Mouse (Mus musculus) forebrain, embryonic 10.5 days (tissue): ENCODE results near the gene Rab29. TPM values are rescaled to one million over a fixed set of nuclear protein-coding genes. Genes with fewer than 3 reads are reported as not detected.

Source experiments
- DNase-seq: peaks from one replicate; pipeline ENCODE4 v3.0.0-alpha.2; 2017; ENCODE audit warnings: low spot score; ENCODE audit errors: extremely low spot score
- H3K27ac ChIP-seq: fragments of 300-500 bp; sonication (generic); 2 replicates; pipeline ENCODE4 v1.5.1; 2016; ENCODE audit warnings: mild to moderate bottlenecking
- H3K27me3 ChIP-seq: fragments of 300-500 bp; sonication (generic); 2 replicates; pipeline ENCODE4 v1.6.1; 2016; ENCODE audit warnings: mild to moderate bottlenecking; ENCODE audit not compliant: poor library complexity, severe bottlenecking
- H3K36me3 ChIP-seq: fragments of 300-500 bp; sonication (generic); replicated peaks from 2 replicates; pipeline ENCODE4 v1.6.1; 2016; ENCODE audit warnings: mild to moderate bottlenecking, moderate library complexity
- H3K4me1 ChIP-seq: fragments of 300-500 bp; sonication (generic); 2 replicates; pipeline ENCODE4 v1.6.1; 2016
- H3K4me3 ChIP-seq: fragments of 300-500 bp; sonication (generic); 2 replicates; pipeline ENCODE4 v1.5.1; 2016; ENCODE audit warnings: mild to moderate bottlenecking, moderate library complexity
- H3K9me3 ChIP-seq: fragments of 300-500 bp; sonication (generic); 2 replicates; pipeline ENCODE4 v1.6.1; 2016; ENCODE audit warnings: mild to moderate bottlenecking, moderate library complexity
- WGBS: fragments of 180-500 bp; shearing (Covaris S2); methylation state at CpG from one replicate; pipeline ENCODE4 v1.1.7; 2016; 5-methylcytosine and 5-hydroxymethylcytosine counted together
- polyA plus RNA-seq: library from polyadenylated mRNA; unstranded; fragments of >200 nt; fragmentation: Nextera tagmentation; extraction: Ambion mirVana; gene quantifications from 2 replicates; pipeline ENCODE4 v1.2.1, GENCODE M21; 2016

Gene Rab29
- polyA plus RNA-seq, 1 experiment from 2014 or later = 9.2 TPM

DNA sequence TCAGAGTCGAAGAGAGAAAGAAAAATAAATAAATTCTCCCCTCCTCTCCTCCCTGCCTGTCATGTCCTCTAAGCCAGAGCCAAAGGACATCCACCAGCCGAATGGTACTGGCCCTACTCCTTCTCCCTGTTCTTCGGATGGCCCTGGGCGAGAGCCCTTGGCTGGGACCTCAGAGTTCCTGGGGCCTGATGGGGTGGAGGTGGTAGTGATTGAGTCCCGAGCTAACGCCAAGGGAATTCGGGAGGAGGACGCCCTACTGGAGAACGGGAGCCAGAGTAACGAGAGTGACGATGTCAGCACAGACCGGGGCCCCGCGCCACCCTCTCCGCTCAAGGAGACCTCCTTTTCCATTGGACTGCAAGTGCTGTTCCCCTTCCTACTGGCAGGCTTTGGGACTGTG is 36.5 kb upstream of the Rab29 start:
- Histone ChIP-seq H3K9me3 (no peaks in the 10 kb centered on the region), H3K4me3 (no peak overlapping the region), H3K27ac (no peak overlapping the region), H3K36me3 (peaks cover 57% of the 10 kb centered on the region), H3K4me1 (peaks cover 55% of the 10 kb centered on the region), H3K27me3 (peaks cover 7% of the 10 kb centered on the region)
- no peak for DNase-seq
- 88% methylated on average over 15 of the region's 15 CpGs for WGBS

DNA sequence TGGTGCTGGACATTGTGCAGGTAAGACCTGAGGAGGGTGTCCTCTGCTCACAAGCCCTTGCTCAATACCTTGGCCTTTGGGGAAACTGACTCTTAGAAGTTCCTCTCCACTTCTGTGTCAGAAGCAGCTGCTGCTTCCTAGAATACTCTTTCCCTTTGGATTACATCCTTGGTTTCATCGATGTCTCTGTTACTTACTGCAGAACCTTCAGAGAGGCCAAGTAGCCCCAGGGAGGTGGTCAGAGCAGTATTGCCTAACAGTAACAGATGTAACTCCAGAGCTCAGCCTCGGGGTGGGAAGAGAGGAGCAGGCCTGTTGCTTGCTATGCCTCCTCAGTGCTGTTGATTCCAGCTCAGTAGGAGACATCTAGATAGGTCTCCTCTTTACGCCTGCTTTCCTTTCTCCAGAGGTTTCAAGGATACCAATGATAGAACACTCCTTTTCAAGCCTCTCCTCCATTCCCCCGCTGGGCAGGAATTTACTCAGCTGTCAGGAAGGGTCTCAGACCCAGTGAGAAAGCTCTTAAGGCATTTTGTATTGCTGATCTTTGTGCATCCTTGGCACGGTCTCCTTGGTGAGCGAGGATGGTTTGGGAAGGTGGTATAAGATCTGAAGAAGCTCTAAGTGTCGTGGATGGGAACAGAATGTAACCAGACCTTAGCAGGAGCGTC is 35.9 kb upstream of the Rab29 start:
- Histone ChIP-seq H3K27ac (no peak overlapping the region), H3K27me3 (peaks cover 7% of the 10 kb centered on the region), H3K4me3 (no peak overlapping the region), H3K4me1 (peaks cover 55% of the 10 kb centered on the region), H3K36me3 (peaks cover 61% of the 10 kb centered on the region), H3K9me3 (no peaks in the 10 kb centered on the region)
- 83% methylated on average over 8 of the region's 8 CpGs for WGBS
- DNase-seq = no peak

DNA sequence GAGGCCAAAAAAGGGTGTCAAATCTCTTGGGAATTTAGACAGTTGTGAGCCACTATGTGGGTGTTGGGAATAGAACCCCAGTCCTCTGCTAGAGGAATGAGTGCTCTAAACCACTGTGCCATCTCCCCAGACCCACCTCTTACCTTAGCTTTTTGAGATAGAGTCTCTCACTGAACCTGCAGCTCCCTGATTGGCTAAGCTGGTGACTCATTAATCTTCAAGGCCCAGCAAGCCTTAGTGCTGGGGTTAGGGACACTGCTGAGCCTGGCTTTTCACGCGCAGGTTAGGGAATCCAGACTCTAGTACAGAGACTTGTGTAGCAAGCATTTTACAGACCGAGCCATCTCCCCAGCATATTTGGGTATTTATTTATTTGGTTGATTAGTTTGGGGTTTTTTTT is 30.0 kb upstream of the Rab29 start:
- Histone ChIP-seq H3K36me3 (peaks cover 81% of the 10 kb centered on the region), H3K4me1 (peaks cover 17% of the 10 kb centered on the region), H3K4me3 (no peak overlapping the region), H3K27me3 (no peaks in the 10 kb centered on the region), H3K27ac (no peak overlapping the region), H3K9me3 (no peaks in the 10 kb centered on the region)
- 86% methylated on average over 3 of the region's 3 CpGs for WGBS
- no peak for DNase-seq

DNA sequence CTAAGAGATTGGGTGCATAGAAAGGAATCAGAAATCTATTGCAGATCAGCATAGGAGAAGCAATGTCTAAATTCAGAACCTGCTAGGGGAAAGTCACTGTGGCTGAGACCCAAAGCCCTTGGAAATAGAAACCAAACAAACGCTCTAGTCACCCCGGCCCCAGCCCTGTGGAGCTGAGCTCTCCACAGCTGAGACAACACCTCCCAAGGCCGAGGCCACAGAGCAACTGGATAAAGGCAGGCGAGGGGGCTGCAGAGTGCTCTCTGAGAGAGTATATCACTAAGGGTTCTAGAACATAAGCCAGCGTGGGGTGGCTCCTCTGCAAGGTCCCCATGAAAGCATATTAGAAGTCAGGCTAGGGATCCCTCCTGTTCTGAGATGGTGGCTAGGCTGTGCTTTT is 28.5 kb upstream of the Rab29 start:
- Histone ChIP-seq H3K27me3 (no peaks in the 10 kb centered on the region), H3K4me3 (no peak overlapping the region), H3K4me1 (peaks cover 7% of the 10 kb centered on the region), H3K9me3 (no peaks in the 10 kb centered on the region), H3K27ac (0 out of 2 replicates have a peak overlapping the region, but pooled peaks have one; percentile 35), H3K36me3 (peaks cover 81% of the 10 kb centered on the region)
- 91% methylated on average over 5 of the region's 5 CpGs for WGBS
- no peak for DNase-seq

GRCm38 (mm10) chr1:131839279-131839678 is 27.7 kb upstream of the Rab29 start:
- Histone ChIP-seq H3K4me1 (peaks cover 7% of the 10 kb centered on the region), H3K9me3 (no peaks in the 10 kb centered on the region), H3K27me3 (no peaks in the 10 kb centered on the region), H3K4me3 (no peak overlapping the region), H3K27ac (0 out of 2 replicates have a peak overlapping the region, but pooled peaks have one; percentile 35), H3K36me3 (peaks cover 81% of the 10 kb centered on the region)
- WGBS = 64% methylated on average over 2 of the region's 2 CpGs
- no peak for DNase-seq

GRCm38 (mm10) chr1:131842221-131842620 is 24.8 kb upstream of the Rab29 start:
- H3K4me1 ChIP-seq = peaks cover 7% of the 10 kb centered on the region
- no peak overlapping the region for H3K27ac ChIP-seq
- 84% methylated on average over 4 of the region's 4 CpGs for WGBS
- no peak overlapping the region for H3K4me3 ChIP-seq
- DNase-seq = no peak
- no peaks in the 10 kb centered on the region for H3K27me3 ChIP-seq
- H3K36me3 ChIP-seq = peaks cover 87% of the 10 kb centered on the region
- H3K9me3 ChIP-seq = no peaks in the 10 kb centered on the region

DNA sequence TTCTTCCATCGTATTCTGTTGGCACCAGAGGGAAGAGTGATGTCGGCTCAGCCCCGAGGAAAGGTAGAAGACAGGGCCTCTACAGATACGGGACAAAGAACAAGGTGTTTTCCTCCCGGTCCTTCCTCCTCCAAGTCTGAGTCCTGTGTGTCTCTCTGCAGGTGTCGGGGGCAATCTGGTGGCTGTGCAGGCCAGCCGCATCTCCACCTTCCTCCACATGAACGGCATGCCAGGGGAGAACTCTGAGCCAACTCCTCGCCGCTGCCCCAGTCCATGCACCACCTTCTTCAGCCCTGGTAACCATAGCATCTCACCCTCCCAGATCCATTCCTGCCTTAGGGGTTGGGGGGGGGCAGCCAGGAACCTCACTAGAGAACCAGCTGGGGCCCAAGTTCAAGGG is 23.3 kb upstream of the Rab29 start:
- no peak overlapping the region for H3K27ac ChIP-seq
- WGBS = 93% methylated on average over 10 of the region's 10 CpGs
- H3K4me3 ChIP-seq = no peak overlapping the region
- no peaks in the 10 kb centered on the region for H3K9me3 ChIP-seq
- H3K36me3 ChIP-seq = peaks cover 90% of the 10 kb centered on the region
- no peaks in the 10 kb centered on the region for H3K27me3 ChIP-seq
- peaks cover 7% of the 10 kb centered on the region for H3K4me1 ChIP-seq
- no peak for DNase-seq

DNA sequence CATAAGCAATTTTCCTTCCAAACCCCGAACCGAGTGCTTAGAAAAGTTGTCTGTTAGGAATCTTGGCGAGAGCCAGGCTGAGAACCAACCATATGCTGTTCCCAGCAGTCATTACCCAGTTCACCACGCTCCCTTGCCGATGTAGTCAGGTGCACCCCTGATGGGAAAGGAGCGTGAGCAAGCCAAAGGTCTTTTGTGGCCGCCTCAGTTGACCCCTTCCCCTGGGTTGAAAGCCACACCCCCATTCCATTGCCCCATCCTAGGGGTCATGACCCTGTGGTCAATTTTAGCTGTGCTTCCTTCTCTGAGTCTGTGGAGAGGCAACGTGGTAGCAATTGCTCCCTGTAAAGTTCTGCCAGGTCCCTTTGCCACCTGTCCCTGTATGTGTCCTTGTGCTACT is 22.1 kb upstream of the Rab29 start:
- Histone ChIP-seq H3K36me3 (peaks cover 79% of the 10 kb centered on the region), H3K4me1 (no peaks in the 10 kb centered on the region), H3K27ac (no peak overlapping the region), H3K9me3 (no peaks in the 10 kb centered on the region), H3K4me3 (no peak overlapping the region), H3K27me3 (no peaks in the 10 kb centered on the region)
- 65% methylated on average over 8 of the region's 8 CpGs for WGBS
- no peak for DNase-seq

DNA sequence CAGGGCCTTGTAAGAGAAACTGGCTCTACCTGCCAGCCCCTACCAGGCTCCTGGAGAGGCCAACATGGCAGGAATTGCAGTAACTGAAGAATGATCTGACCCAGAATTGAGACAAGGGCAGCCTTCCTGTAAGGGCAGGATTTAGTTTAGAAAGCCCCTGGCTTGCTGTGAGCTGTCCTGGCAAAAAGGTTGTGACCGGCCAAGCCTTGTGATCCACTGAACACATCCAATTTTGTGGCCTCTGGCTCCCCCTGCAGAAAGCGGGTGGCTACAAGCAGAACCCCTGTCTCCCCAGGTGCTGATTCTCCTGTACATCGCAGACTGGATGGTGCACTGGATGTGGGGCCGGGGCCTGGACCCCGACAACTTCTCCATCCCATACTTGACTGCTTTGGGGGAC is 20.8 kb upstream of the Rab29 start:
- WGBS = 77% methylated on average over 5 of the region's 5 CpGs
- no peaks in the 10 kb centered on the region for H3K27me3 ChIP-seq
- H3K9me3 ChIP-seq = no peaks in the 10 kb centered on the region
- H3K4me1 ChIP-seq = no peaks in the 10 kb centered on the region
- no peak overlapping the region for H3K27ac ChIP-seq
- peak; percentile 23 for DNase-seq
- no peak overlapping the region for H3K4me3 ChIP-seq
- peaks cover 65% of the 10 kb centered on the region for H3K36me3 ChIP-seq

DNA sequence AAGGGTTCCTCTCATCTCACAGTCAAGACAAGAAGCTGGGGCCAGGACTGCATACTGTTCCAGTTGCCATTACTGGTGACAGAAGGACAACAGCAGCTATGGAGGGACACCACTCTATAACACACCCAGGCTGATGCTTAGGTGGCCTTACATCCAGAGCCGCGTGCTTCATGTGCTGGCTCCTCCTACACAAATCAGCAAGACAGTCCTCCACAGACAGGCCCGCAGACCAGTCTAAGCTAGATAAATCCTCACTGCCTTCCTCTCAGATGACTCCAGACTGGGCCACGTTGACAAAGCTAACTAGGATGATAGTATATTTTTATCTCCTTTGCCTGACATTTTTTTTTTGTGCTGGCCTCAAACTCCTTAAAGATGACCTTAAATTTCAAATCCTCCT is 5.2 kb upstream of the Rab29 start:
- no peak for DNase-seq
- no peak overlapping the region for H3K27ac ChIP-seq
- no peaks in the 10 kb centered on the region for H3K27me3 ChIP-seq
- WGBS = 83% methylated on average over 4 of the region's 4 CpGs
- H3K36me3 ChIP-seq = no peaks in the 10 kb centered on the region
- no peaks in the 10 kb centered on the region for H3K9me3 ChIP-seq
- H3K4me3 ChIP-seq = no peak overlapping the region
- no peaks in the 10 kb centered on the region for H3K4me1 ChIP-seq

DNA sequence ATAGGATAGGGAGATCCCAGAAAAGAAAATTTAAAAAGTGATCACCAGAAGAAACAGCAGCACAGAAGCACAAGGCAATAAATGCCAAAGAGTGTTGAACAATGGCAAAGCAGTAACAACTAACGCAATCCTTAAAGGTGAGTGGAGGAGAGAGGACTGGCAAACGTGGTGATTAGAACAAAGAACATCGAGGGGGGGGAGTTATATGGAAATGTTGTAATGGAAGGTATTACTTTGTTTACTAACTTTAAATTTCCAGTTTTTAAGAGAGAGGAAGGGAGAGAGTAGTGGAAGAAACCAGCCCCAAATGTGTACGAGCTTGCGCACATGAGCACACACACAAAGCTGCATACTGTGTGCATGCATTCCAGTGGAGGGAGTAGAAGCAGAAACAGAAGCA is 1.4 kb upstream of the Rab29 start:
- H3K27ac ChIP-seq = no peak overlapping the region
- DNase-seq = no peak
- no peaks in the 10 kb centered on the region for H3K36me3 ChIP-seq
- peaks cover 10% of the 10 kb centered on the region for H3K4me1 ChIP-seq
- no peak overlapping the region for H3K4me3 ChIP-seq
- no peaks in the 10 kb centered on the region for H3K9me3 ChIP-seq
- peaks cover 17% of the 10 kb centered on the region for H3K27me3 ChIP-seq
- 81% methylated on average over 5 of the region's 5 CpGs for WGBS

- no peak for DNase-seq
- Histone ChIP-seq H3K4me1 (peaks cover 10% of the 10 kb centered on the region), H3K27me3 (peaks cover 17% of the 10 kb centered on the region), H3K27ac (no peak overlapping the region), H3K36me3 (no peaks in the 10 kb centered on the region), H3K9me3 (no peaks in the 10 kb centered on the region), H3K4me3 (peak overlapping the region; percentile 64; the same call in 1 of the 2 replicates)
- 80% methylated on average over 6 of the region's 6 CpGs for WGBS
Measured at GRCm38 (mm10) chr1:131866304-131866999, 572 bp upstream of the Rab29 start.

GRCm38 (mm10) chr1:131867946-131868290 is 894 bp downstream of the Rab29 start:
- H3K27me3 ChIP-seq = peaks cover 17% of the 10 kb centered on the region
- H3K4me1 ChIP-seq = peaks cover 10% of the 10 kb centered on the region
- peak overlapping the region; percentile 64 for H3K4me3 ChIP-seq
- 38% methylated on average over 10 of the region's 10 CpGs for WGBS
- no peaks in the 10 kb centered on the region for H3K9me3 ChIP-seq
- H3K36me3 ChIP-seq = no peaks in the 10 kb centered on the region
- H3K27ac ChIP-seq = peak overlapping the region; percentile 68
- no peak for DNase-seq
